Mouse (Mus musculus) adrenal gland, postnatal 36 days (tissue): ENCODE measurements around the gene Fmnl1. TPM values are rescaled to one million over a fixed set of nuclear protein-coding genes. Genes with fewer than 3 reads are reported as not detected.

ENCODE experiments used
- DNase-seq, 2 experiments: peaks; one replicate each; pipeline ENCODE4 v3.0.0; 2021; ENCODE audit warnings: mixed read lengths in 1 of 2
- total RNA-seq, 2 experiments: library from RNA; stranded (reverse); gene quantifications; 2 replicates each; pipeline ENCODE4 v1.2.3; 2021

The Fmnl1 gene
- total RNA-seq, 2 experiments from 2014 or later, result 16.4 to 17.3 TPM

DNA sequence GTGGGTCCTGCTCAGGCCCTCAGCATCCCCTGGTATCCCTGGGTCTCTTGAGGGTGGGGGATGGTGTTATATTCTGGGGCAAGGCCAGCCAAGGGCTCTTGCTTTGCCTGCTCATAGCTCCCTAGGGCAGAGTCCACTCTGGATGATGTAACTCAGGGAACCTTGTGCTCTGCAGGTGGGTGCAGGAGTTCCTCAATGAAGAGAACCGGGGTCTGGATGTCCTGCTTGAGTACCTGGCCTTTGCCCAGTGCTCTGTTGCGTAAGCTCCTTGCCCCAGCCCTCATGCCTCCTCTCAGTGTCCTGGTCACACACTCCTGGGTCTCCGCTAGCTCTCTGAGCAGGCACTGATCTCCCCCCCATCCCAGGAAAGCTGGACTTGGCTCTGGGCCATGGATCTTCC, 11.0 kb downstream of the Fmnl1 start:
- DNase-seq, result no peak

DNA sequence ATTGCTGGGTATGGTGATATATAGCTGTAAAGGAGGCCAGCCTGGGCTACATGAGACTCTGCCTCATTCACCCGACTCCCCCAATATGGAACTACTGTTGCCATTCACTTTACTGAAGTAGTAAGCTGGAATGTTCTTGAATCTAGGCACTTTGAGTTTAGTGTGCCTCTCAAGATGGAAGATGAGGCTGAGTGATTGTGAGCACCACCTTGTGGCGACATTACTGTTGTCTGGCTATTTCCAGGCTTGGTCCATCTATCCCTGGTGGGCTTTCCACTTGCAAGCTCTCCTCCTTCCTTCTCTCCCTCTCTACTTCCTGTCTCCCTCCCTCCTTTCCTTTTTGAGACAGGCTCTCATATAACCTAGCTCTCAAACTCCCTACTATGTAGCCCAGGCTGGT, 14.0 kb downstream of the Fmnl1 start:
- DNase-seq, result peak; percentile 61 to 67

DNA sequence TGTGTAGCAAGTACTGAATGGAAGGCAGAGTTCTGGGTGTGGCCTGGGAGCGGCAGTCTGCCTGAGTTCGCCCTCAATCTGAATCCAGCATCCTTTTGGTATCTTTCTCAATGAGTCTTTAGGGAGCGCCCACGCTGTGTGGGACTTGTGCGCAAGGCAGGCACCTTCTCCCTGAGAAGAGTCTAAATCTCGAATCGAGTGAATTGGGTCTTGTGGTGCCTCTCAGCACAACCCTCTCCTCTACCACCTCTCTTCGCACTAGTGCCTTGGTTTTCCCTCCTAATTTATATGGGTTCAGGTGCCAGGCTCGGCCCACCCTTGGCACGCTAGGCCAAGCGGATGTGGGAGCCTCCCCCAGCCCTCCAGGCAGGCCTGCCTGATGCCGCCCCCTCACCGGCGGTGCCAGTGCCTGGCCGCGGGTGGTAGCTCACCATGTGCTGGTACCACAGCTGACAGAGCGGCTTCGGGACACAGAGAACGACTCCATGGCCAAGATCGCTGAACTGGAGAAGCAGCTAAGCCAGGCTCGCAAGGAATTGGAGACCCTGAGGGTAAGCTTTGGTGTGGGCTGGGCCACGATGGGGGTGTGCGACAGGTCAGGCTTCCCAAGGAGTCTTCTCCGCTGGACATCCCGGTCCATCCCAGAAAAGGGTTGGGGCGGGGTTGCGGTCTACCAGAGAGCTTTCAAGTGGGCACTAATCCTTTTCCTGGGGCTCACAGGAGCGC, 21.5 kb downstream of the Fmnl1 start:
- DNase-seq, result no peak

DNA sequence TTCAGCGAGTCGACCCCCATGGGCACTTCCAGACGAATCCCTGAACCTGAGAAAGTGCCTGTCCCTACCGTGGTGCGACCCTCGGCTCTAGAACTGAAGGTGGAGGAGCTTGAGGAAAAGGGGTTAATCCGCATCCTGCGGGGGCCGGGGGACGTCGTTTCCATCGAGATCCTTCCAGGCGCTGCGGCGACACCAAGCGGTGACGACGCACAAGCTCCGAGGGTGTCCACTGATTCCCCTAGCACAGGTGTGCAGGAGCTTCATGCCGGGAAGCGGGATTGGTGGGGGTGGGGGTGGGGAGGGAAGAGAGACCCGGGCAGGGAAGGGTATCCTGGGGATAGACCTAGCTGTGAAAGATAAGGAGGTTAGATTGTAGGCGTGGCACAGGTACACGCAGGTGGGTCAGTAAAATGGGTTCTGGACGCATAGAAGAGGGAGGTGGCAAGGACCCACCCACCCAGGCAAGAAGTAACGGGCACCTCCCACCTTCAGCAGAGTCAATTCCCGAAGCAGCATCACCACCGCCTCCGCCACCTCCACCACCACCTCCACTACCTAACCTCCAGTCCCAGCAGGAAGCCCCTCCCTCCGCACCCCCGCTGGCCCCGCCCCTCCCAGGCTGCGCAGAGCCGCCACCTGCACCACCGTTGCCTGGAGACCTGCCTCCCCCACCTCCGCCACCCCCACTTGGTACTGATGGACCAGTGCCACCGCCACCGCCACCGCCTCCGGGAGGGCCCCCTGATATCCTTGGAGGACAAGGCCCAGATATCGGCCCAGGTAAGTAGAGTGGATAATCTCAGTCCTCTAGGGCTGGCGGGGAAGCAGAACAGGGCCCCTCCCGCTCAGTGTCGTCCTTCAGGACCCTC, 22.3 kb downstream of the Fmnl1 start:
- peak; percentile 22 to 49 for DNase-seq

DNA sequence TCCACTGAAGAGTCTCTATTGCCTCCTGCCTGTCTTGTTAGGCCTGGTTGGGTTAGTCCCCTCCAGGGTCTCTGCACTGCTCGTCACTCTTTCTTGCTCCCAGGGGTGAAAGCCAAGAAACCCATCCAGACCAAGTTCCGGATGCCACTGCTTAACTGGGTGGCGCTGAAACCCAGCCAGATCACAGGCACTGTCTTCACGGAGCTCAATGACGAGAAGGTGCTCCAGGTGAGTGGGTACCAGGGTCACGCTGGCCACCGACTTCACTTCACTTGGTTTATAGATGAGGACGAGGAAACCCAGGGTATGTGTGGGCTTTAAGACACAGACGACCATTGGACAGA, 22.9 kb downstream of the Fmnl1 start:
- DNase-seq, result no peak

DNA sequence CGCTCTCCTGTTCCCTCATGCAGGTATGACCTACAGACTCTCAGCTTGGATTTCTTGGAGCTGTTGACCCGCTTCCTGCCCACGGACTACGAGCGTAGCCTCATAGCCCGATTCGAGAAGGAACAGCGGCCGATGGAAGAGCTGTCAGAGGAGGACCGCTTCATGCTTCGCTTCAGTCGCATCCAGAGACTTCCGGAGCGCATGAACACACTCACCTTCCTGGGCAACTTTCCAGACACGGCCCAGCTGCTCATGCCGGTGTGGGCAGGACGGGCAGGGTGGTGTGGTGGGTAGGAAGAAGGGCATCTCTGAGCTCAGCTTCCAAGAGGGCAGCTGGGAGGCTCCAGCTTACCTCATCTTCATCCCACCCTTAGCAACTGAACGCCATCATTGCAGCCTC, 24.3 kb downstream of the Fmnl1 start:
- DNase-seq, result no peak

DNA sequence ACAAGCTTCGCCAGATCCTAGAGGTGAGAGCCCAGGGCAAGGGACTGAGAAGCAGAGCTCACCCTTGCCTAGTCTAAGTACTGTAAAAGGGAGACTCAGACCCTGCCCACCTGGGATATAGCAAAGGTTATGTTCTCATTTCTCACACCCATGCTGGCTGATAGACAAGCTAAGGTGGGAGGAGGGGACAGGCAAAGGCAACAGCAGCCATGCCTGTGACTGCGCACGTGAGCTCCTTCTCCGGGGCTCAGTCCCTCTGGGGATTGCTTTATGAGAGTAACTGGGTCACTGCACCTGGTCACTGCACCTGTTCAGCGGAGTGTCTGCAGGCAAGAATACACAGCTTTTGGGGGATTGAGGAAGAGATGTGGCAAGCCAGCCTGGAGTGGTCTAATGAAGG, 24.7 kb downstream of the Fmnl1 start:
- no peak for DNase-seq

DNA sequence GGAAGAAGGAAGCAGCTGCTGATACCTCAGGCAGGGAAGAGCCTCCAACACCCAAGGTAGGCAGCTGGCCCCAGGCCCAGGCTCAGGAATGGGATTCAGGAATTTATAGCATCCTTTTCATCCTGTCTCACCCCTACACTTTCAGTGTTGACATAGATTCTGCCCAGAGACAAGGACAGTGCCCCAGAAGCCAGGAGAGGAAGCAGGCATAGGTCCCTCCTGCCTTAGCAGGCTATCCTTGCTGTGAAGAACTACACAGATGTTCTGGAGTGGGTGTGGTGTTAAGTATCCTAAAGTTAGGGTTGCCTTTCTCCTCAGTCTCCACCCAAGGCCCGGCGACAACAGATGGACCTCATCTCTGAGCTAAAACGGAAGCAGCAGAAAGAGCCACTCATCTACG, 26.4 kb downstream of the Fmnl1 start:
- DNase-seq, result no peak

DNA sequence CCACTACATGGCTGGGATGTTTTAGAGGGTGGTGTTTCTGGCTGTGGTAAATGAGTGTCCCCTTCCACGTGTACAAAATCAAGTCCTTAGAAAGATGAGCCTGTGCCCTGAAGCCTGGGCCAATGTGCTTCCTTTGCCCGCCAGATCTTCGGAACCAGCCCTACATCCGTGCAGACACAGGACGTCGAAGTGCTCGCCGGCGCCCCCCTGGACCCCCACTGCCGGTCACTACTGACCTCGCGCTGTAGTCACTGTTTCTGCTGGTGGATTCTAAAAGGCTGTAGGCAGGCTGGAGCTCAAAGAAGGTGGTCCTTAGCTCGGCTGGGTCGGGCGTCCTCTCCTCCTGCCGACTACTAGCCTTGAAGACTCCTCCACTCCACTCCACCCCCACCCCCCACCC, 27.4 kb downstream of the Fmnl1 start:
- no peak for DNase-seq

DNA sequence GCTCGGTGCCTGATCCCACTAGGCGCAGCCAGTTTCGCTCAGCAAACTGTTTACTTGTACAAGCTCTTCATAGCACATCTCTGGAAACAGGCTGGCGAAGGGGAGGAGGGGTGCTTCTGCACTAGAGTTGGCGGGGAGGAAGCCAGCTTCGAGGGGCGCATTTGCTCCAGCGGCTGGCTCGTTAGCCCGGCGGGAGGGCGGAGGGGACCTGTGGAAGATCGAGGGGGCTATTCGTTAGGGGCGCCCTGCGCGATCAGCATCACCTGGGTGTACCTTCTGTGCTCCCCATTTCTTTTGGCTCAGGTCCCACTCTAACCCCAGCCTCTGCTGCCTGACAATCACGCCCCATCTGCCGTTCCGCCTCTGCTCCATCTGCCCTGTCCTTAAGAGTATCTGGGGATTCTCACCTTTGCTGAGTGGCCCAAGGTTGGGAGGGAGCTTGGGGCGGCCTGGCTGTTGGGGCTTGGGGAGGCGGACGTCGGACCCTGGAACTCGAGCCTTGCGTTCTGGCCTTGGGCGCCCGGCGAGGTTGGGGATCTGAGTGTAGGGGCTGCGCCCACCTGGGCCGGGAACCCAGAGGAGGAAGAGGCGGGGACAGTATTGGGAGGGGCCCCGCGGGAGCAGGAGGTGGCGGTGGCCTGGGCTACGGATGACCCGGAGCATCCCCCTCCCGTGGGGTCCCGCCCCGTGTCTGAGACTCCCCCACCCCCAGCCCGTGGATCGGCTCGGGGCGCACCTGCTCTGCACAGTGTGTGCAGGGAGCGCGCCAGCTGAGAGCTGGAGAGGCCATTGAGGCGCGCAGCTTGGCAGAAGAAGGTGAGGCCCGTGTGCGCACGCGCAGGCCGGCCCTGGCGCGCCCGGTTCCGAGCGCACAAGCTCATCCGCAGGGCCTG, 28.2 kb downstream of the Fmnl1 start:
- peak; percentile 72 to 79 for DNase-seq

DNA sequence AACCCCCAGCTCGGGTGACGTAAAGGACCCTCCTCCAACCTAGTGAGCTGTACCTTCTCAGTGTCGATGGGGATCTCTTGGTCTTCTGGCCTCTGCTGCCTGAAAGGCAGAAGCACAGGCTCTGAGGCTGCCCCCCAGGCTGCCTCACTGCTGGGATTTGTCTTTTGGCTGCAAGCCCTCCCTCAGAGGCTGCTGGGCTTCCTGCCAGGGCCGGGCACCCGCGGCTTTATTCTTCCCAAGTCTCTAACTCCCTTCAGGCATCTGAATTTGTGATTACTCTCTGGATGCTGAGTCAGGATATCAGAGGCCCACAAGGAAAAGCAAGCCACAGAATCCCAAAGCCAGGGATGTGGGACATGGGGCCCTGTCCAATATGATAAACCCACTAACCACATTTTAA, 30.8 kb downstream of the Fmnl1 start:
- peak; percentile 61 to 71 for DNase-seq

DNA sequence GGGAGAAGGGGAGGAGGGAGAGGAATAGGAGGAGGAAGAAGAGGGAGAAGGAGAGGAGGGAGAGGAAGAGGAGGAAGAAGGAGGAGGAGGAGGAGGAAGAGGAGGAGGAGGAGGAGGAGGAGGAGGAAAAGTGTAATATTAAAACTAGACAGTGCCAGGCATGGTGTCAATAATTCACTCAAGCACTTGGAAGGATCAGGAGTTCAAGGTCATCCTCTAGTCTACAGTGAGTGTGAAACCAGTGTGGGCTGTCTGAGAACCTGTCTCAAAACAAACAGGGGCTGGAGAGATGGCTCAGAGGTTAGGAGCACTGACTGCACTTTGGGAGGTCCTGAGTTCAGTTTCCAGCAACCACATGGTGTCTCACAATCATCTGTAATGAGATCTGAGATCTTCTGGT, 31.5 kb downstream of the Fmnl1 start:
- DNase-seq, result no peak

DNA sequence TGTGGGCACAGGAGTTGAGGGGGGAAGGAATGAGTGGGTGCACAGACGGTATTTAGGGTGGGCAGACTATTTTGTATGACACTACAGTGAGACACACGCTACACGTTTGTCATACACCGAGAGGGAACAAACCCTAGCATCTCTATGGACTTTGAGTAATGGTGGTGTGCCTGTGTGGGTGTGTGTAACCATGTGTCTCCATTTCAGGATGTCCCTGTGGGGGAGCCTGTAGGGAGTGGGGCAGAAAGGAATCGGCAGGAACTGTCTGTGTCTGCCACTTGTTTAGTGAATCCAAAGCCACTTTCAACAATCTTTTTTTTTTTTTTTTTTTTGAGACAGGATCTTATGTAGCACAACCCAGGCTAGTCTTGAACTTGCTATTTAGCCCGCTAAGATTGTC, 35.3 kb downstream of the Fmnl1 start:
- DNase-seq, result no peak

DNA sequence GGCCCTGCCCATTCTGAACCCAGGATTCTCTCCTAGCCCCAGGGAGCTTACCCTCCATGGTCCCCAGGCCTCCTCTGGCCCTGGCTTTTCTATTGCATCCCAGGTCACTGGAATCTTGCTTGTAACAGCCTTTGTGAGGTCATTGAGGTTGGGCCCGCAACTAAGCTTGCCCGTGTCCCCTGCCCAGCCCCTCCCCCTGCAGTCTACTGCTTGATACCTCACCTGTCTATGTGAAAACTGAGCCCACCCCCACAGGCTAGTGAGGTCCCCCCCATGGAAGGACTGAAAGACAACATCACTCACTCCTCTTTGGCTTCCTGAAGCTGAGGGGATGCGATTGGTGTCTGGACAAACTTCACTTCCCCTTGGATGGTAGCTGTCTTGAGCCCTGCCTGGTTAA, 37.6 kb downstream of the Fmnl1 start, which contains the start of gene 1700023F06Rik:
Gene 1700023F06Rik, minus strand, starts transcription at position 101 of the 400 bp plus-strand sequence.
- DNase-seq, result no peak

DNA sequence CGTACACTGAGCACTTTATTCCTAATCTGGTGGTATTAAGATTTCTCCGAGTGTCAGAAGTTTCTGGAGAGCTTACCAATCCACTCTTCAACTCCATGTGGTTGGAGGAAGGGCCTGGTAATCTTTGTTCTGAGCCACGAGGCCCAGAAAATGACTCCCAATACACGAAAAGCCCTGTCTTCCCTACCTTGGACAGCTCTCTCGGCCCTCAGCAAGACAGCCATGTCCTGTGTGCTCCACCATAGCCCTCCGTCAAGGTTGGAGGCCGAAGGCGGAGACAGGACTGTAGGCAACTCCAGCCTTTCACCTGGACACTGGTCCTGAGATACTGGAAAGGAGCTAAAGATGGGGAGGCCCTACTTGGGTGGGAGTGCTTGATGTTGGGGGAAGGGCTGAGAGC, 39.4 kb downstream of the Fmnl1 start:
- DNase-seq, result no peak

DNA sequence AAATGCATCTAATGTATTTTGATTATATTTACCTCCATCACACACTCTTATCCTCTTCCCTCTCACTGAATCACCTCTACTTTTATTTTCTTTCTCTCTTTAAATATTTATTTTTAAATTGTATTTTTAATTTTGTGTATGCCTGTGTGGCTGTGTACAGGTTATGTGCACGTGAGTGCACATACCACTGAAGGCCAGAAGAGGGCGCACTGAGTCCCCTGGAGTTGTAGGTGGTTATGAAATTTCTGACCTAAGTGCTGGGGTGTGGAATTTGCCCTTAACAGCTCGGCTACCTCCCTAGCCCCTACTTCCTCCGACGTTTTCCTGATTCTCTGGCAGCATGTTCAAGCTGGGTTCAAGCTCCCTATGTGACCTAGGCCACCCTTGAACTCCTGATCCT, 42.8 kb downstream of the Fmnl1 start:
- no peak for DNase-seq

DNA sequence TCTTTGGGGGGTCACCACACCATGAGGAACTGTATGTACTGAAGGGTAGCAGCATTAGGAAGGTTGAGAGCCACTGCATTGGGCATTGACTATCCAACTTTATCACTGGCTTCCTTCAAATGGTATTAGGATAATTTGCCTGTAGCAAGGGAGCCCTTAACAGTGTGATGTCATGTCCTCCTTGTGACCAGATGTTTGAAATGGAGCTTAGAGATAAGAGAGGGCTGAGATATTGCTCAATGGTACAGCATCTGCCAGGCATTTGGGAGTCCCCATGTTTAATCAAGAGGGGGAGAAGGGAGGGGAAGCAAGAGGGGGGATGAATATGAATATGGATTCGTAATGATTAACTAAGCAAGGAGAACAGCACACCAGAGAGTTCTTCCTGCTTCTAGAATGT, 44.4 kb downstream of the Fmnl1 start:
- DNase-seq, result no peak

DNA sequence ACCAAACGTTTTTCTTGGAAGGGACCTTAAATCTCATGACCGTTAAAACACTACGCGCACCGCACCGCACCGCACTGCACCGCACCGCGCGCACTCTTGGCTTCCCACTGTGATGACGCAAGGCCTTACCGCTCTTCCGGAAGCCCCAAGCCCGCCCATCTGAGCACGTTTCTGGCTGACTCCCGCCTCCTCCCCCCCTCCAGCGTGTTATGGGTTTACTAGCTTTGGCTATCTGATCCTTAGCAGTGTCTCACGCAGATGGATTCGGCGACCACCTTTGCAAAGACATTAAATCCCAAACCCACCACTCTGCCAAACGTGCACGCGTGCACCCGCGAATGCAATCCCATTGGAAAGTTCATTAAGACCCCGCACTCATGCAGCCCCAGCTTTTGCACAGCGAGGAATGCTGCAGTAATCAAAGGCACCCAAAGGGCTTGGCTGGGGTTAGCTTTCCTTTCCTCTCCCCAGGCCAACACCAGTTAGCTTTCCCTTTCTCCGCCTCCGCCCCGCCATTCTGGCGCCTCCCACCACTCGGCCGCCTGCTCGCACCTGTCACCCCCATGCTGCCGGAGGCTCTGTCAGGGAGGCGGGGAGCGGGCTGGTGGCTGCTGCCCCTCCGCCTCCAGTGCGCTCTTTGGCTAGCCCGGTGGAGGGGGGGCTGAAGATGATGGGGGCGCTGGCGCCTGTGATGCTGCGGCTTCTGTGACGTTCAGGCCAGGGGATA, 47.0 kb downstream of the Fmnl1 start, which contains the start of gene Spata32:
Gene Spata32, minus strand, starts transcription at position 643 of the 727 bp plus-strand sequence.
- peak; percentile 73 to 79 for DNase-seq

DNA sequence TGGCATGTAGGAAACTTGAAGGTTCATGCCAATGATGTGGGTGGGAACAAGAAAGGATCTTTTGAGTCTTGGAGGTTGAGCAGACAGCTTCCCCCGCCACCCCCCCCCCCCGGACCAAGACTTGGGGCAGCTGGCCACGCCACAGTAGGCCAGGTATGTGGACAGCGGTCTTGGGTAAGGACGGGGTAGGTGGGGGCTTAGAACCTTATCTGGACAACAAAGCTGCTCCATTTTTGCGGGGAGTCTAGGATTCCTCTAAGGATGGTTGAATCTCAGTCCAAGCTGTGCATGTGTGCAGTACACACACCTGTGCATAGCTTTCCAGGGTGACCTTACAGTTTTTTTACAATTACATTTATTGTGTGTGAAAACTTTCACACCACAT, 47.6 kb downstream of the Fmnl1 start:
- no peak for DNase-seq

DNA sequence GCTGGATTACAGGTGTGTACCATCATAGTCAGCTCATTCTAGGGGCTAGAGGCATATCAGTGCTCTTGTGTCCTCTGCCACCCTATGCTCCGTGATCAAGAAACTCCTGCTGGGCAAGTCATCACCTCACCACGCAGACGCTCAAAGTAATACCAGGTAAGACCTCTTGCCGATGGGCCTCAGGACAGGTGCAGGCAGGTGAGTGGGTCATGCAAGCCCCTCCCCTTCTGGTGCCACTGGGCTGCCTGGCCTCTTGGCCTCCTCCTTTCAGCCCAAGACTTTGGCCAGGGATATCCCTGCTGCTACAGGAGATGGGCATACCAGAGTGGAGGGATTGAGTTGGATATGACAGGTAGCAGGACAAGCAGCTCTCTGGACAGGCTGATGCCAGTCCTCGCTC, 48.4 kb downstream of the Fmnl1 start:
- DNase-seq, result no peak

DNA sequence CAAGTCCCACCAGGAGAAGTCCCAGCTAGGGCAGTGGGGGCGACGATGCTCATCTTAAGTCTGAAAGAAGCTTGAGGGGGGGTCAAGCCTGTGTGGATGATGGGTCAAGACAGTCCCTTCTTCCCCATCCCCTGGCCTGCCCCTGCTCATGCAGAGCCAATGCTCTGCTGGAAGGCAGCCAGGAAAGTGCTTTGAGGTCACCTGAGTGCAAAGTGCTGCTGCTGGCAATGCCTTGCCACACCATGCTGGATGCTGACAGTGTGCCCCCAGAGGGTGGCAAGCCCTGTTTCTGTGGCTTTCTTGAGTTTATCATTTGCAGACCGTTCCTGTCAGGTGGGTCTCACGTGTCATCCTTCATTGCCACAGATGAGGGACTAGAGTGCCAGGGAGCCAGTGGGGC, 49.1 kb downstream of the Fmnl1 start:
- no peak for DNase-seq

DNA sequence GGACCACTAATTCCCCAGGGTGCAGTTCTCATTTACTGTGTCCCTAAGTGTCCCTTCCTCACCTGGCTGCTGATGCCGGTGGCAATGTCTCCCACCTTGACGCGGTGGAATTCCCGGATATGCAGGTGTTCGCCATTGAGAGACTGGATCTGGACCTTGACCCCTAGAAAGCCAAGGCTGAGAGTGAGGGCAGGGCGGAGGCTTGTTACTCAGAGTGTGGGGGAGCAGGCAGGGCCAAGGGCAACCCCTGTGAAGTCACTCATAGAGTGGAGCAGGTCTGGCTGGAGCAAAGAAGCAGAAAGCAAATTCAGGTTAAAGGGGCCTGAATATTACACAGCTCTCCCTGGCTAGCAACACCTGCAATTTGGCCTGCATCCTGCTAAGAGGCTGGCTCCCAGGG, 50.5 kb downstream of the Fmnl1 start:
- peak in 1 of 2 experiments; percentile 35 for DNase-seq
